Mouse (Mus musculus): Measurements from ENCODE around the gene Csrnp1.

- TF ChIP-seq CTCF (IDR thresholded peaks at IDR 0.05; ENCODE audit: low read depth, low read length) (no peak), TAL1 (conservative IDR thresholded peaks at IDR 0.05; ENCODE audit: low read depth, low read length) (no peak), GATA1 (IDR thresholded peaks at IDR 0.05; ENCODE audit: borderline replicate concordance, low read length) (no peak)
Observed at GRCm38 (mm10) chr9:119996080-119996479, 11.6 kb upstream of the Csrnp1 start.
